Mouse (Mus musculus) lung, postnatal 36 days (tissue): Measurements from ENCODE around the gene 1700017D01Rik.

Experiments
- DNase-seq: peaks from one replicate; pipeline ENCODE4 v3.0.0; 2022; ENCODE audit warnings: mixed read lengths

1700017D01Rik gene

GRCm38 (mm10) chr19:11048009-11048408 lies 82.7 kb downstream of the 1700017D01Rik start:
- peak; percentile 41 for DNase-seq
